Mouse (Mus musculus): ENCODE results near the gene Mtif3. TPM values are rescaled to one million over a fixed set of nuclear protein-coding genes. Genes with fewer than 3 reads are reported as not detected.

The Mtif3 gene
- total and polyA plus RNA-seq, 3 experiments = 15.2 to 26.7 (median 25.6) TPM

DNA sequence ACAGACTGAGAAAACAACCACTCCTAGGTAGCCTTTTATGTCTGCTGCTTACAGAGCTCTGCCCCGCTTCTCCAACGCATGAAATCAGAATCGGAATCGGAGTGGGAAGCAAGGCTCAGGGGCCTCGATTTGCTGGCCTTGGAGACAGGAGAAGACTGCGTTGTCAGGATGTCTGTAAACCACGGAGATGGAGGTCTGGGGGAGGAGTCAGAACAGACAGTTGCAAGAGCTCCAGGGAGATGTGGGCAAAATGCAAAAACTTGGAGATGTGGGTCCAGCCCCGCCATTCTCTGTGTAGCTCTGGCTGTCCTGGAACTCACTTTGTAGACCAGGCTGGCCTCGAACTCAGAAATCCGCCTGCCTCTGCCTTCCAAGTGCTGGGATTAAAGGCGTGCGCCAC is 30.1 kb downstream of the Mtif3 start:
- Histone ChIP-seq H3K9me3 (replicated peaks; ENCODE audit: low read length) (no peaks in the 10 kb centered on the region), H3K36me3 (replicated peaks in 1 of 2; ENCODE audit: control insufficient read depth in 1 of 2, insufficient read depth in 1 of 2, low read length in 1 of 2) (no peaks in the 10 kb centered on the region), H3K27ac (ENCODE audit: insufficient read depth, low read depth) (no peak overlapping the region), H3K27me3 (replicated peaks) (no peaks in the 10 kb centered on the region), H3K4me2 (ENCODE audit: insufficient read depth, low read depth, poor library complexity, severe bottlenecking) (no peak overlapping the region), H3K79me2 (replicated peaks; ENCODE audit: control insufficient read depth, extremely low read depth, insufficient read depth, poor library complexity, severe bottlenecking) (no peaks in the 10 kb centered on the region), H3K9ac (ENCODE audit: insufficient read depth, low read depth) (no peak overlapping the region), H3K4me1 (ENCODE audit: control insufficient read depth in 1 of 2, insufficient read depth in 2 of 2) (peaks cover 3 to 7% of the 10 kb centered on the region in 2 experiments; a peak in 3 of 4 replicates), H3K4me3 (replicated peaks in 1 of 3; ENCODE audit: low read depth in 2 of 3, low read length in 2 of 3, poor library complexity in 1 of 3) (no peak overlapping the region)
- dilution Hi-C loops (cut with MboI; ENCODE audit: extremely low pct_ligation_motif_present, extremely low pct_unique_long_range_greater_than_20kb, low sequenced_read_pairs) = no loop called here
- in situ Hi-C loops (cut with MboI; ENCODE audit: low pct_ligation_motif_present, low pct_unique_long_range_greater_than_20kb, low sequenced_read_pairs) = no loop called here
- TF ChIP-seq MAFK (IDR thresholded peaks at IDR 0.05; ENCODE audit: insufficient replicate concordance, low read length) = no peak
- no peak for TF ChIP-seq NELFE (IDR thresholded peaks at IDR 0.05; ENCODE audit: low read depth, low read length)
- no peak for TF ChIP-seq CHD2 (IDR thresholded peaks at IDR 0.05; ENCODE audit: low read length)
- TF ChIP-seq BHLHE40 (IDR thresholded peaks at IDR 0.05; ENCODE audit: low read depth, low read length) = no peak
- no peak for TF ChIP-seq E2F4 (IDR thresholded peaks at IDR 0.05; ENCODE audit: insufficient replicate concordance, low read depth, low read length)
- no peak for DNase-seq (ENCODE audit: extremely low read depth)

DNA sequence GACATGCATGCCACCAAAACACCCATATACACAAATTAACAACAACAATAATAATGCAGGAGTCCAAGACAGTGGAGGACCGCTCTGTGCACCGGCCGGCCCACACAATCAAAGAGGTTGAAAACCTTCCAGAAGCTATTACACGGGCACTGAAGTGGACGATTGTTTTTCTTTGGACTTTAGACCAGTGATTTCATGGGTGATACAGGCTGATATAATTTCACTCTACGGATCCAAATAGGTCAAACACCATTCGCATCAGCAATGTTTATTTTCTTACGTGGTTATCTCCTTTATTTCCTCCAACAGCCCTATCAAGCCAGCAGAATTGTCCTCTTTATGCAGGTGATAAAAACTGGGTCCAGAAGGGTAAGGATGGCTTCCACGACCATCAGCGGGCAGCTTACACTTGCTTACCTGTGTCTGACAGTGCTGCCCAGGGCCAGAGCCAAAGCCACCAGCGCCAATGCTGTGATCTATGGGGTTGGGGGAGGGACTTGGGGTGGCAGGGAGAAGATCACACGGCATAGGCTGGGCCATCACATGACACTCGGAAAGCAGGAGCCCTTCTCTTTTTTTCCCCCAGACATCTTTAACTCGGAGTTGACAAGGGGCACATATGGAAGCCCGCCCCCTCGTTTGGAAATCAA is 31.6 kb downstream of the Mtif3 start:
- H3K9ac ChIP-seq (ENCODE audit: insufficient read depth, low read depth) = no peak overlapping the region
- no peak overlapping the region for H3K4me2 ChIP-seq (ENCODE audit: insufficient read depth, low read depth, poor library complexity, severe bottlenecking)
- no peak overlapping the region for H3K4me3 ChIP-seq (replicated peaks in 1 of 3; ENCODE audit: low read depth in 2 of 3, low read length in 2 of 3, poor library complexity in 1 of 3)
- dilution Hi-C loops (cut with MboI; ENCODE audit: extremely low pct_ligation_motif_present, extremely low pct_unique_long_range_greater_than_20kb, low sequenced_read_pairs) (no loop called here), in situ Hi-C loops (cut with MboI; ENCODE audit: low pct_ligation_motif_present, low pct_unique_long_range_greater_than_20kb, low sequenced_read_pairs) (no loop called here)
- H3K4me1 ChIP-seq (ENCODE audit: control insufficient read depth in 1 of 2, insufficient read depth in 2 of 2) = peaks cover 3 to 7% of the 10 kb centered on the region in 2 experiments; a peak in 3 of 4 replicates
- DNase-seq (ENCODE audit: extremely low read depth) = no peak
- no peaks in the 10 kb centered on the region for H3K36me3 ChIP-seq (replicated peaks in 1 of 2; ENCODE audit: control insufficient read depth in 1 of 2, insufficient read depth in 1 of 2, low read length in 1 of 2)
- no peaks in the 10 kb centered on the region for H3K27me3 ChIP-seq (replicated peaks)
- H3K9me3 ChIP-seq (replicated peaks; ENCODE audit: low read length) = no peaks in the 10 kb centered on the region
- TF ChIP-seq JUND (conservative IDR thresholded peaks at IDR 0.05; ENCODE audit: low read depth, low read length) (no peak), MAX (IDR thresholded peaks at IDR 0.05; ENCODE audit: low read length) (no peak), ELF1 (IDR thresholded peaks at IDR 0.05; ENCODE audit: low read depth, low read length) (no peak), RCOR1 (conservative IDR thresholded peaks at IDR 0.05; ENCODE audit: low read depth, low read length) (no peak), MAZ (IDR thresholded peaks at IDR 0.05; ENCODE audit: low read depth, low read length) (no peak), MAFK (IDR thresholded peaks at IDR 0.05; ENCODE audit: insufficient replicate concordance, low read length) (no peak), RAD21 (IDR thresholded peaks at IDR 0.05; ENCODE audit: low read depth, low read length) (no peak), GABPA (IDR thresholded peaks at IDR 0.05; ENCODE audit: insufficient replicate concordance, low read depth, low read length) (no peak), EP300 (IDR thresholded peaks at IDR 0.05; ENCODE audit: low read length) (no peak)
- no peaks in the 10 kb centered on the region for H3K79me2 ChIP-seq (replicated peaks; ENCODE audit: control insufficient read depth, extremely low read depth, insufficient read depth, poor library complexity, severe bottlenecking)
- H3K27ac ChIP-seq (ENCODE audit: insufficient read depth, low read depth) = no peak overlapping the region

DNA sequence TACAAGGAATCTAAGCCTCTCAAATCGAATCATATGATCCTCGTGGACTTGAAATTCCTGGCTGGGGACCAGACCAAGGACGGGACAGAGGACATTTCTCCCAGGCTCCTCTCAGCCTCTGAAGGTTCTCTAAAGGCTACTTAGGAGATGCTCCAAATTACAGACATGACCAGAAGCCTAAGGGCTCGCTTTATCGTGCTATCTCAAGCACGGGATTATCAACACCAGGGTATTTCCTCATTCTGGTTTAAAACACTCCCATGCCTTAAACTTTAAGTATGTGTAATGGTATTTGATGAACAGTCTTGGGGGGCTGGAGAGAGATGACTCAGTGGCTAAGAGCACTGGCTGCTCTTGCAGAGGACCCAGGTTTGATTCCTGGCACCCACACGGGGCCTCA is 32.2 kb downstream of the Mtif3 start:
- no peak overlapping the region for H3K27ac ChIP-seq (ENCODE audit: insufficient read depth, low read depth)
- no peak for DNase-seq (ENCODE audit: extremely low read depth)
- no peaks in the 10 kb centered on the region for H3K36me3 ChIP-seq (replicated peaks in 1 of 2; ENCODE audit: control insufficient read depth in 1 of 2, insufficient read depth in 1 of 2, low read length in 1 of 2)
- H3K9ac ChIP-seq (ENCODE audit: insufficient read depth, low read depth) = no peak overlapping the region
- no peak overlapping the region for H3K4me3 ChIP-seq (replicated peaks in 1 of 3; ENCODE audit: low read depth in 2 of 3, low read length in 2 of 3, poor library complexity in 1 of 3)
- no peak overlapping the region for H3K4me2 ChIP-seq (ENCODE audit: insufficient read depth, low read depth, poor library complexity, severe bottlenecking)
- peaks cover 3 to 7% of the 10 kb centered on the region in 2 experiments; a peak in 3 of 4 replicates for H3K4me1 ChIP-seq (ENCODE audit: control insufficient read depth in 1 of 2, insufficient read depth in 2 of 2)
- in situ Hi-C loops (cut with MboI; ENCODE audit: low pct_ligation_motif_present, low pct_unique_long_range_greater_than_20kb, low sequenced_read_pairs) = no loop called here
- TF ChIP-seq GABPA (IDR thresholded peaks at IDR 0.05; ENCODE audit: insufficient replicate concordance, low read depth, low read length) (no peak), RAD21 (IDR thresholded peaks at IDR 0.05; ENCODE audit: low read depth, low read length) (no peak), ZNF384 (IDR thresholded peaks at IDR 0.05; ENCODE audit: low read depth, low read length) (no peak), HCFC1 (IDR thresholded peaks at IDR 0.05; ENCODE audit: low read depth, low read length) (no peak), USF2 (conservative IDR thresholded peaks at IDR 0.05; ENCODE audit: low read depth, low read length) (no peak)
- no peaks in the 10 kb centered on the region for H3K9me3 ChIP-seq (replicated peaks; ENCODE audit: low read length)
- no peaks in the 10 kb centered on the region for H3K79me2 ChIP-seq (replicated peaks; ENCODE audit: control insufficient read depth, extremely low read depth, insufficient read depth, poor library complexity, severe bottlenecking)
- no peaks in the 10 kb centered on the region for H3K27me3 ChIP-seq (replicated peaks)
- dilution Hi-C loops (cut with MboI; ENCODE audit: extremely low pct_ligation_motif_present, extremely low pct_unique_long_range_greater_than_20kb, low sequenced_read_pairs) = no loop called here
